Mouse (Mus musculus) intestine, embryonic 16.5 days (tissue): ENCODE measurements around the gene Agbl1. TPM values are rescaled to one million over a fixed set of nuclear protein-coding genes. Genes with fewer than 3 reads are reported as not detected.
A peak's percentile ranks its signal among the peaks of the same experiment; 100 is the strongest.

ENCODE experiments used
- ATAC-seq: fragments of 200-750 bp; cut with Nextera tagmentation; 2 replicates; pipeline ENCODE4 v1.8.0; 2017; ENCODE audit warnings: moderate TSS enrichment, moderate library complexity
- H3K27ac ChIP-seq: fragments of 300-500 bp; sonication (generic); 2 replicates; pipeline ENCODE4 v1.5.1; 2014; ENCODE audit warnings: mild to moderate bottlenecking, low read length
- H3K27me3 ChIP-seq: fragments of 300-500 bp; sonication (generic); replicated peaks from 2 replicates; pipeline ENCODE4 v1.6.1; 2014; ENCODE audit warnings: low read length, control low read depth, mixed read lengths; ENCODE audit not compliant: control insufficient read depth, insufficient read depth
- H3K36me3 ChIP-seq: fragments of 300-500 bp; sonication (generic); 2 replicates; pipeline ENCODE4 v1.6.1; 2014; ENCODE audit warnings: low read length, control low read depth; ENCODE audit not compliant: control insufficient read depth, insufficient read depth
- H3K4me1 ChIP-seq: fragments of 300-500 bp; sonication (generic); 2 replicates; pipeline ENCODE4 v1.6.1; 2014; ENCODE audit warnings: low read length, control low read depth, mixed read lengths; ENCODE audit not compliant: control insufficient read depth, insufficient read depth
- H3K4me2 ChIP-seq: fragments of 300-500 bp; sonication (generic); 2 replicates; pipeline ENCODE4 v1.6.1; 2014; ENCODE audit warnings: low read depth, low read length, control low read depth
- H3K4me3 ChIP-seq: fragments of 300-500 bp; sonication (generic); 2 replicates; pipeline ENCODE4 v1.5.1; 2014; ENCODE audit warnings: mild to moderate bottlenecking, low read length
- H3K9ac ChIP-seq: fragments of 300-500 bp; sonication (generic); 2 replicates; pipeline ENCODE4 v1.6.1; 2014; ENCODE audit warnings: low read depth, low read length
- H3K9me3 ChIP-seq: fragments of 300-500 bp; sonication (generic); 2 replicates; pipeline ENCODE4 v1.6.1; 2016; ENCODE audit warnings: low read length, control low read depth; ENCODE audit not compliant: control insufficient read depth
- WGBS: fragments of 180-500 bp; shearing (Covaris S2); extraction: QIAGEN DNeasy Blood & Tissue Kit; methylation state at CpG from one replicate; pipeline ENCODE4 v1.1.7; 2014; 5-methylcytosine and 5-hydroxymethylcytosine counted together
- polyA plus RNA-seq: library from polyadenylated mRNA; unstranded; fragments of >200 nt; fragmentation: Nextera tagmentation; extraction: Ambion mirVana; gene quantifications from 2 replicates; pipeline ENCODE4 v1.2.1, GENCODE M21; 2015

Gene Agbl1
- polyA plus RNA-seq, 1 experiment from 2014 or later = not detected

DNA sequence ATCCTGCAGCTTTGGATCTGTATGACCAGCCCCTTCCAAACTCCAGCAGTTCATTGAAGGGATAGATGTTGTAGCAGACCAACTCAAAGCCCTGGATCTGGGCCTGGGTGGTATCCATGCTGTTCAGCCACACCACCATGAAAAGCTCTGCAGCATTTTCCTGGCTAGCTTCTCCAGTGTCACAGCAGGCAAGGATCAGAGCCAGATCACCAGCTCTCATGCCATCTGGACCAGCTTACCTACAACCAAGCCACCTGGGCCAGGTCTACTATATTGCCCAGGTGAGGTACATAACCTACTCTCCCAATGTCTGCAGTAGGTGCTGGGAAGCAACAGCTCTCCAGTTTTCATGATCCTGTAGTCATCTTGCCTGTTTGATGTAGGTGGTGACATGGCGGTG is 884.3 kb downstream of the Agbl1 start:
- Histone ChIP-seq H3K36me3 (no peaks in the 10 kb centered on the region), H3K9ac (no peak overlapping the region), H3K4me1 (no peaks in the 10 kb centered on the region), H3K4me2 (no peak overlapping the region), H3K27me3 (no peaks in the 10 kb centered on the region), H3K27ac (no peak overlapping the region), H3K4me3 (no peak overlapping the region), H3K9me3 (no peaks in the 10 kb centered on the region)
- 81% methylated on average over 1 of the region's 1 CpGs for WGBS
- ATAC-seq = no peak

DNA sequence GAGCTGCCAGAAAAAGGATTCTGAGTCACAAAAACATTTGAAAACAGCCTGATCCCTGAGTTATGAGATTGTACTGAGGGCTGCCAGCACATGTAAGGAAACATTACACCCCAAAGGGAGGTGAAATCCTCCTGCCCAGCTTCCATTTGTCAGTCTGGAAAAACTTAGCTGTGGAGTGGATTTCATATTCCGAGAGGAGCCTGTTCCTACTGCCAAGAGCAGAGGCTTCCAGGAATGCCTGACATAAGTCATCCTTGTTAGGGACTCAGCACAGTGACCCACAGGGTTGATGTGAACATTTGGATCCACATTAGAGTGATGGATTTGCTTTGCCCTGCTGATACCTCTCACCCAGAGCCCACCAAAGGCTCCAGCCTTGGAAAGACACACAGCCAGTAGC is 899.4 kb downstream of the Agbl1 start:
- Histone ChIP-seq H3K4me1 (no peaks in the 10 kb centered on the region), H3K9me3 (no peaks in the 10 kb centered on the region), H3K36me3 (no peaks in the 10 kb centered on the region), H3K9ac (no peak overlapping the region), H3K4me3 (no peak overlapping the region), H3K27ac (peak overlapping the region; percentile 14; the same call in 1 of the 2 replicates), H3K27me3 (no peaks in the 10 kb centered on the region), H3K4me2 (no peak overlapping the region)
- 52% methylated on average over 1 of the region's 1 CpGs for WGBS
- ATAC-seq = no peak

- no peak overlapping the region for H3K9ac ChIP-seq
- no peaks in the 10 kb centered on the region for H3K27me3 ChIP-seq
- H3K4me3 ChIP-seq = no peak overlapping the region
- ATAC-seq = peak; percentile 53; the same call in 1 of the 2 replicates
- 23% methylated on average over 7 of the region's 7 CpGs for WGBS
- H3K36me3 ChIP-seq = no peaks in the 10 kb centered on the region
- H3K4me1 ChIP-seq = no peaks in the 10 kb centered on the region
- no peaks in the 10 kb centered on the region for H3K9me3 ChIP-seq
- no peak overlapping the region for H3K27ac ChIP-seq
- H3K4me2 ChIP-seq = no peak overlapping the region
These were observed 902.3 kb downstream of the Agbl1 start for GRCm38 (mm10) chr7:77131950-77132349.

DNA sequence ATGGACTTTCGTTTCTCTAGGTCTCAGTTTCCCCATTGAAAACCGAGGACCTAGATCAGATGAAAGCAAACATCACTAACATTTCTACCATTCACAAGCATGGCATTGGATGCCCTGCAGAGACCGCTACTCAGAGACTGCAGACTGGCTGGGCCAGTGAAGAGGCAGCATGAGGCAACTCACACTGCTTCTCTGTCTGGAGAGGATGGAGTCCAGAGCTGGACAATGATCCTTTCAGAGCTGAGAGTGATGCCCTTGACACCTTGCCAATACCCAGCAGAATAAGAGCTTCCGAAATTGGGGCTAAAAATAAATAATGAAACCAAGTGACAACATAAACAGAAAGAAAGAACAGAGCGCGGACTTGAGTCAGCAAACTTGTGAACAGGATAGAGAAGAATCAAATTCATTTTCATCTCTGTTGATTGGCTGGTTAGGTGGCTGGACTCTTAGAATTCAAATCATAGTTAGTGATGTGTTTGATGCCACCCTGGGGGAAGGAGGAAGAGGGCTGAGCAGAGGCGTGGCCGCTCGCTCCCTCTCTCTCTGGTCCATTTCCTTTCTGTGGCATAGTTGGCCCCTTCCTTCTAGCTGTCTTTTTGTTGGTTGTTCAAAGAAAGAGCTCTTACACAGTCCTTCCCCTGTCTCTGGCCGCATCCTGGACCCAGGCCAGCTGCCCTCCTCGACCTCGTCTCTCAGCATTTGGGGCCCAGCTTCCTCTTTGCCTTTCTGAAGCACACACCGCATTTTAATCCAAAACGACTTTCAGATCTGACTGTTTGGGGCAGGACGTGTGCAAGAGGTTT is 903.1 kb downstream of the Agbl1 start:
- Histone ChIP-seq H3K9ac (no peak overlapping the region), H3K4me2 (no peak overlapping the region), H3K4me3 (no peak overlapping the region), H3K36me3 (no peaks in the 10 kb centered on the region), H3K4me1 (no peaks in the 10 kb centered on the region), H3K9me3 (no peaks in the 10 kb centered on the region), H3K27ac (no peak overlapping the region), H3K27me3 (no peaks in the 10 kb centered on the region)
- ATAC-seq = 0 out of 2 replicates have a peak, but pooled peaks have one; percentile 38
- WGBS = 50% methylated on average over 15 of the region's 15 CpGs

DNA sequence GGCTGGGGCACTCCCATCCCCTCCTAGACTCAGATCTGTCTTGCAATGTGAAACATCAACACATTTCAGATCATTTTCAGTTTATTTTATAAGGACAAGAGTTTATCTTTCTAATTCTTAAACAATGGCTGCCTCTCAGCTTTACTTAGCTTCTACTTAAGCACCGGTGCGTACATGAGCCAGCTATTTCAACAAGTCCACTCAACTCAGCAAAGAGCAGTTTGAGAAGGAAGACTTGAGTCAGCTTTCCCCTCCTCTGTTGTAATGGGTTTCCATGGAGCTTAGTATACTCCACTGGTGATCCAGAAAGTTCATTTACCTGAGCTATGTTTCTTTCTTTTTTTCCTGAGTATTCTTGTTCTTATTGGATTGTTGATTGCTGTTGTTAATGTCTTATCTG is 905.2 kb downstream of the Agbl1 start:
- no peak overlapping the region for H3K4me3 ChIP-seq
- no peak overlapping the region for H3K9ac ChIP-seq
- H3K9me3 ChIP-seq = no peaks in the 10 kb centered on the region
- H3K4me2 ChIP-seq = no peak overlapping the region
- no peak overlapping the region for H3K27ac ChIP-seq
- no peaks in the 10 kb centered on the region for H3K4me1 ChIP-seq
- no peaks in the 10 kb centered on the region for H3K36me3 ChIP-seq
- WGBS = 87% methylated on average over 2 of the region's 2 CpGs
- no peak for ATAC-seq
- H3K27me3 ChIP-seq = no peaks in the 10 kb centered on the region

- Histone ChIP-seq H3K27me3 (no peaks in the 10 kb centered on the region), H3K36me3 (no peaks in the 10 kb centered on the region), H3K4me3 (no peak overlapping the region), H3K4me1 (no peaks in the 10 kb centered on the region), H3K27ac (no peak overlapping the region), H3K4me2 (no peak overlapping the region), H3K9ac (no peak overlapping the region), H3K9me3 (no peaks in the 10 kb centered on the region)
- no peak for ATAC-seq
These were observed 909.0 kb downstream of the Agbl1 start for GRCm38 (mm10) chr7:77138707-77139106.

DNA sequence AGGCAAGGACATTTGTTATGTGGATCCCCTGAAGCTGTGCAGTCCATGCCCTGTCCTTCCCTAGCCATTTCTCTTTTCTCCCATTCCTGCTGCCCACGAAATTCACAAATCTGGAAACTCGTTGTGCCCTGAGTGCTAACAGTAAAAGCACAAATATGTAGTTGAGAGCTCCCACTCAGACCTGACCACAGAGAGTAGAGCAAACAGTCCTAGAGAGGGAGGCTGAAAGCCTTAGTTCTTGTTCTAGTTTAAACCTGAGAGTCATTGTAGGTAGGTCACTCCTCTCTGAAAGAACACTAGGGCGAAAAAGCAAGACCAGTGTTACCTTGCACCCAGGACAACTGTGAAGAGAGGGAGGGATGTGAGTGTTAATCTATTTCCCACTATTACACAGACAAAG is 917.8 kb downstream of the Agbl1 start:
- H3K4me2 ChIP-seq = no peak overlapping the region
- no peaks in the 10 kb centered on the region for H3K27me3 ChIP-seq
- H3K4me3 ChIP-seq = no peak overlapping the region
- no peak overlapping the region for H3K27ac ChIP-seq
- WGBS = 61% methylated on average over 3 of the region's 3 CpGs
- no peak overlapping the region for H3K9ac ChIP-seq
- H3K4me1 ChIP-seq = no peaks in the 10 kb centered on the region
- no peak for ATAC-seq
- H3K9me3 ChIP-seq = no peaks in the 10 kb centered on the region
- H3K36me3 ChIP-seq = no peaks in the 10 kb centered on the region

DNA sequence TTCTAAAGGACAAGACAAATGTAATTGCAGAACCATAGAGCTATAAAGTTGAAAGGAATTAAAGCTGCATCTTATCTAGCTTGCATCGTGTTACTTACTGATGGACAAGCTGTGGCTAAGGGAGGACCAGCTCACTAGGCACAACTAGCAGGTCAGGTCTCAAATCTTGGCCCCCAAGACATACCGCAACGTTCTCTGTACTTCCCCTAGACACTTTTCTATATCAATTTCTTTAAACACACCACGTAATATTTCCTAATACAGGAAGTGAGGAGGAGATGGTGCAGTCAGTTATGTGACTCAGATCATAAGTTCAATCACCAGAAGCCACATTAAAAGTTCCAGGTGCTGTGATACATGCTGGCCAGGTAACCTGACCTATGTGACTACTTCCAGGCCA is 919.1 kb downstream of the Agbl1 start:
- Histone ChIP-seq H3K9me3 (no peaks in the 10 kb centered on the region), H3K4me3 (no peak overlapping the region), H3K27ac (no peak overlapping the region), H3K4me2 (no peak overlapping the region), H3K9ac (no peak overlapping the region), H3K27me3 (no peaks in the 10 kb centered on the region), H3K4me1 (no peaks in the 10 kb centered on the region), H3K36me3 (no peaks in the 10 kb centered on the region)
- no peak for ATAC-seq
- 77% methylated on average over 4 of the region's 4 CpGs for WGBS

DNA sequence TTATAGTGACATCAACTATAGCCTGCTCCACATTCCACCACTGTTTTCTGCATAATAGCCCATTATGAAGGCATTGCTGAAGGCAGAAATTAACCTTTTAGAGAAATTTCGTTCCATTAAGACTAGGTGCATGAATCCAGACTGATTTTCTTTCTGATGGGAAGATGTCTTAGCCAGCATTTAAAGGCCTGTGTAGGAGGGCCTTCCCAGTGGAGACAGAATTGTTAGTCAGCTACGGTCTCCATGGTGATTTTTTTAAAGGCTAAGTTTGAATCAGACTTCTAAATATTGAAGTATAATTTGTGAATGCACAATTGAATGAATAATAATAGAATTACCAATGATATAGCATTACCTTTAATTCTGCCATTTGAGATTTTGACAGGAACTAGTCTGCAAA is 920.2 kb downstream of the Agbl1 start:
- H3K4me2 ChIP-seq = no peak overlapping the region
- ATAC-seq = no peak
- H3K4me1 ChIP-seq = no peaks in the 10 kb centered on the region
- H3K4me3 ChIP-seq = no peak overlapping the region
- no peak overlapping the region for H3K27ac ChIP-seq
- H3K27me3 ChIP-seq = no peaks in the 10 kb centered on the region
- H3K9me3 ChIP-seq = no peaks in the 10 kb centered on the region
- no peak overlapping the region for H3K9ac ChIP-seq
- no peaks in the 10 kb centered on the region for H3K36me3 ChIP-seq
- 80% methylated on average over 2 of the region's 2 CpGs for WGBS

GRCm38 (mm10) chr7:77152393-77152792 is 922.7 kb downstream of the Agbl1 start:
- Histone ChIP-seq H3K36me3 (no peaks in the 10 kb centered on the region), H3K4me3 (no peak overlapping the region), H3K9ac (no peak overlapping the region), H3K27me3 (no peaks in the 10 kb centered on the region), H3K27ac (no peak overlapping the region), H3K9me3 (no peaks in the 10 kb centered on the region), H3K4me2 (no peak overlapping the region), H3K4me1 (no peaks in the 10 kb centered on the region)
- 34% methylated on average over 3 of the region's 3 CpGs for WGBS
- no peak for ATAC-seq
